ENCODE assay signal across 22 mouse cellular contexts in the genomic region with DNA sequence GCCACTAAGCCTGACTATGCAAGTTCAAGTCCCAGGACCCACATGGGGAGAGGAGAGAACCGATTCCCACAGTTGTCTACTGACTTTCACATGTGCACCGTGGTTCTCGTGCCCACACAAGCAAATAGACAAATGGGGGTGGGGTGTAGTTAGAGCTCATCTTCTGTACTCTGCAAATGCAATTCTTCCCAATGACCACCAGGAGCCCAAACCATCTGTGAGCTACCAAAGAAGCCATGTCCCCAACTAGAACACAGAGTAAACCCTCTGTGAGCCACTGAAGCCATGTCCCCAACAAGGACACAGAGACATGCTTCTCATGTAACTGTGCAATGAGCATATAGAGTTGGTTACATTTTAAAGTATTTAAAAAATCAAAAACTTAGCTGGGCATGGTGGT. TPM values are rescaled to one million over a fixed set of nuclear protein-coding genes. Genes with fewer than 3 reads are reported as not detected.
DNase-seq lines count a peak whose midpoint lies in the region; ATAC-seq and TF ChIP-seq lines count a peak whose summit lies in the region.
"Had no signal": no experiment of that assay in that cellular context is flagged by ENCODE, and none has a peak within 500 bp of the region (broad histone marks: within the 10 kb centered on the region; RNA-seq: fewer than 3 reads in every experiment).

No protein-coding gene starts in this region.

- no peaks in the 10 kb centered on the region for H3K4me1 ChIP-seq in intestine, embryonic 14.5 days (replicated peaks; ENCODE audit: control insufficient read depth, insufficient read depth, low read length)
- H3K4me1 ChIP-seq in intestine, embryonic 16.5 days (ENCODE audit: control insufficient read depth, insufficient read depth, low read length): no peaks in the 10 kb centered on the region
- H3K4me1 ChIP-seq in midbrain, postnatal 0 days (ENCODE audit: insufficient read depth, low read length): peaks cover 11% of the 10 kb centered on the region; the same call in 1 of the 2 replicates
- peaks cover 18% of the 10 kb centered on the region for H3K4me1 ChIP-seq in midbrain, embryonic 15.5 days
- H3K4me1 ChIP-seq in MEL (ENCODE audit: control insufficient read depth in 1 of 2, insufficient read depth in 2 of 2, low read length in 2 of 2): no peaks in the 10 kb centered on the region

- TF ChIP-seq EP300 in MEL (IDR thresholded peaks at IDR 0.05; ENCODE audit: low read depth in 1 of 2, low read length in 2 of 2): no peak

- peak; percentile 45 for DNase-seq in intestine, embryonic 14.5 days (ENCODE audit: low spot score)
- no peak for DNase-seq in midbrain, postnatal 0 days (ENCODE audit: low spot score)
- peak; percentile 25 for DNase-seq in MEL (ENCODE audit: low read depth, low spot score)
- DNase-seq in splenic B cell, adult 2 months (ENCODE audit: low read depth, low spot score): peak; percentile 22
- no peak for DNase-seq in spleen, postnatal 14 days (ENCODE audit: low spot score in 2 of 2)
- DNase-seq in spleen, postnatal 36 days (ENCODE audit: low spot score in 2 of 2): no peak
- DNase-seq: adrenal gland, adult 8-10 months; cerebellum, adult 11-12 months; embryo, embryonic 11 days; gastrocnemius, postnatal 10 days; heart, postnatal 4 days; kidney, postnatal 10 days; right cerebral cortex, adult 18-20 months; thymus, adult 2 months had no signal

- no peaks in the 10 kb centered on the region for H3K36me3 ChIP-seq in intestine, embryonic 14.5 days (ENCODE audit: control insufficient read depth, insufficient read depth, low read length)
- no peaks in the 10 kb centered on the region for H3K36me3 ChIP-seq in intestine, embryonic 16.5 days (ENCODE audit: control insufficient read depth, insufficient read depth, low read length)
- H3K36me3 ChIP-seq in midbrain, postnatal 0 days (ENCODE audit: insufficient read depth, low read length): no peaks in the 10 kb centered on the region
- no peaks in the 10 kb centered on the region for H3K36me3 ChIP-seq in midbrain, embryonic 15.5 days (replicated peaks)
- no peaks in the 10 kb centered on the region for H3K36me3 ChIP-seq in MEL (ENCODE audit: control insufficient read depth in 1 of 2, insufficient read depth in 2 of 2, low read length in 2 of 2)
- H3K36me3 ChIP-seq in splenic B cell, adult 2 months (ENCODE audit: control insufficient read depth, insufficient read depth, low read length, poor library complexity, severe bottlenecking): no peaks in the 10 kb centered on the region

- H3K9me3 ChIP-seq in intestine, embryonic 14.5 days (ENCODE audit: control insufficient read depth, low read length): no peaks in the 10 kb centered on the region
- H3K9me3 ChIP-seq in intestine, embryonic 16.5 days (ENCODE audit: control insufficient read depth, low read length): no peaks in the 10 kb centered on the region
- no peaks in the 10 kb centered on the region for H3K9me3 ChIP-seq in midbrain, postnatal 0 days (ENCODE audit: low read length)
- H3K9me3 ChIP-seq in midbrain, embryonic 15.5 days: no peaks in the 10 kb centered on the region
- no peaks in the 10 kb centered on the region for H3K9me3 ChIP-seq in MEL (replicated peaks; ENCODE audit: insufficient read depth, low read length)

- TF ChIP-seq RAD21 in MEL (IDR thresholded peaks at IDR 0.05; ENCODE audit: low read depth, low read length): no peak; the same call in 1 of the 2 replicates

- no peaks in the 10 kb centered on the region for H3K79me2 ChIP-seq in MEL (ENCODE audit: control insufficient read depth, insufficient read depth, low read length, poor library complexity)

- H3K9ac ChIP-seq in intestine, embryonic 14.5 days (ENCODE audit: low read length): no peak overlapping the region
- no peak overlapping the region for H3K9ac ChIP-seq in intestine, embryonic 16.5 days (ENCODE audit: low read depth, low read length)
- no peak overlapping the region for H3K9ac ChIP-seq in midbrain, postnatal 0 days (replicated peaks; ENCODE audit: low read length, poor library complexity, severe bottlenecking)
- no peak overlapping the region for H3K9ac ChIP-seq in midbrain, embryonic 15.5 days
- no peak overlapping the region for H3K9ac ChIP-seq in MEL (ENCODE audit: control insufficient read depth, low read depth, low read length, poor library complexity, severe bottlenecking)

- H3K4me3 ChIP-seq in intestine, embryonic 14.5 days (ENCODE audit: low read depth, low read length): no peak overlapping the region
- no peak overlapping the region for H3K4me3 ChIP-seq in intestine, embryonic 16.5 days (ENCODE audit: low read length)
- H3K4me3 ChIP-seq in midbrain, postnatal 0 days (ENCODE audit: low read depth, low read length): no peak overlapping the region
- no peak overlapping the region for H3K4me3 ChIP-seq in midbrain, embryonic 15.5 days
- no peak overlapping the region for H3K4me3 ChIP-seq in MEL (ENCODE audit: control insufficient read depth in 1 of 2, insufficient read depth in 1 of 2, low read depth in 2 of 2, low read length in 2 of 2)
- H3K4me3 ChIP-seq: myocyte had no signal

- no peak overlapping the region for H3K4me2 ChIP-seq in intestine, embryonic 14.5 days (ENCODE audit: low read length)
- no peak overlapping the region for H3K4me2 ChIP-seq in intestine, embryonic 16.5 days (ENCODE audit: low read depth, low read length)
- H3K4me2 ChIP-seq in midbrain, postnatal 0 days (ENCODE audit: low read depth, low read length, poor library complexity, severe bottlenecking): no peak overlapping the region
- no peak overlapping the region for H3K4me2 ChIP-seq in midbrain, embryonic 15.5 days
- H3K4me2 ChIP-seq: heart, embryonic 11.5 days; liver, embryonic 11.5 days; midbrain, embryonic 11.5 days had no signal

- no peak for ATAC-seq in intestine, embryonic 14.5 days (replicated peaks; ENCODE audit: low FRiP score, low TSS enrichment, low read depth)
- ATAC-seq in intestine, embryonic 16.5 days: no peak
- ATAC-seq in midbrain, postnatal 0 days (ENCODE audit: low FRiP score): no peak
- ATAC-seq in midbrain, embryonic 15.5 days (replicated peaks): no peak
- ATAC-seq: forebrain, embryonic 16.5 days; inflammation-experienced regulatory T-cells, adult 6 months had no signal

- WGBS in intestine, embryonic 14.5 days: 84% methylated on average over 3 of the region's 3 CpGs
- WGBS in intestine, embryonic 16.5 days: 74% methylated on average over 3 of the region's 3 CpGs
- WGBS in midbrain, postnatal 0 days: 85% methylated on average over 3 of the region's 3 CpGs
- WGBS in midbrain, embryonic 15.5 days: 87% methylated on average over 3 of the region's 3 CpGs

- no peak overlapping the region for H3K27ac ChIP-seq in intestine, embryonic 14.5 days (ENCODE audit: low read depth)
- no peak overlapping the region for H3K27ac ChIP-seq in intestine, embryonic 16.5 days (ENCODE audit: low read length)
- H3K27ac ChIP-seq in midbrain, postnatal 0 days (ENCODE audit: low read depth, low read length): no peak overlapping the region
- H3K27ac ChIP-seq in midbrain, embryonic 15.5 days: no peak overlapping the region
- H3K27ac ChIP-seq in MEL (ENCODE audit: control insufficient read depth, low read depth, low read length): no peak overlapping the region

- peak; percentile 43 for TF ChIP-seq CTCF in midbrain, postnatal 0 days (IDR thresholded peaks at IDR 0.05)
- TF ChIP-seq CTCF in MEL (IDR thresholded peaks at IDR 0.05 in 2 of 3, conservative IDR thresholded peaks at IDR 0.05 in 1 of 3; ENCODE audit: control insufficient read depth in 1 of 3, insufficient read depth in 1 of 3, low read depth in 2 of 3, low read length in 3 of 3, poor library complexity in 1 of 3, severe bottlenecking in 1 of 3): peak in 2 of 3 experiments; percentile 16 to 38; a peak in 2 of 6 replicates

- no peaks in the 10 kb centered on the region for H3K27me3 ChIP-seq in intestine, embryonic 14.5 days (replicated peaks; ENCODE audit: control insufficient read depth, insufficient read depth, low read length)
- no peaks in the 10 kb centered on the region for H3K27me3 ChIP-seq in intestine, embryonic 16.5 days (replicated peaks; ENCODE audit: control insufficient read depth, insufficient read depth, low read length)
- H3K27me3 ChIP-seq in midbrain, postnatal 0 days (ENCODE audit: insufficient read depth, low read length): no peaks in the 10 kb centered on the region
- no peaks in the 10 kb centered on the region for H3K27me3 ChIP-seq in midbrain, embryonic 15.5 days (replicated peaks)
- H3K27me3 ChIP-seq in MEL (ENCODE audit: control insufficient read depth in 1 of 2, insufficient read depth in 2 of 2, low read length in 2 of 2): peaks cover 0 to 3% of the 10 kb centered on the region in 2 experiments; a peak in 2 of 4 replicates
- no peaks in the 10 kb centered on the region for H3K27me3 ChIP-seq in splenic B cell, adult 2 months (ENCODE audit: control insufficient read depth, insufficient read depth, low read length, poor library complexity, severe bottlenecking)

- TF ChIP-seq POLR2A in MEL (IDR thresholded peaks at IDR 0.05; ENCODE audit: control insufficient read depth in 1 of 2, insufficient read depth in 1 of 2, low read depth in 1 of 2, low read length in 2 of 2, poor library complexity in 1 of 2): no peak

TF ChIP-seq in MEL, 35 proteins besides CTCF, POLR2A, EP300 and RAD21:
- TF ChIP-seq MEF2A (IDR thresholded peaks at IDR 0.05; ENCODE audit: extremely low read depth, insufficient replicate concordance, low read depth, low read length, poor library complexity, severe bottlenecking) (no peak), POLR2AphosphoS2 (IDR thresholded peaks at IDR 0.05; ENCODE audit: low read length) (no peak), SMC3 (IDR thresholded peaks at IDR 0.05; ENCODE audit: low read depth, low read length) (peak; percentile 13; the same call in 1 of the 2 replicates), GATA1 (IDR thresholded peaks at IDR 0.05; ENCODE audit: low read depth, low read length) (no peak), ELF1 (IDR thresholded peaks at IDR 0.05; ENCODE audit: low read depth, low read length) (no peak), MYB (IDR thresholded peaks at IDR 0.05; ENCODE audit: low read depth, low read length) (no peak), ZMIZ1 (IDR thresholded peaks at IDR 0.05; ENCODE audit: low read depth, low read length) (no peak)
TF ChIP-seq in MEL: peak in this region for 1.

RNA-seq across cellular contexts. Expression of gene Slc35c1, which starts 43.1 kb away (rescaled TPM):
- 26.8 and 30.2 TPM in 2 replicates for polyA plus RNA-seq in intestine, embryonic 14.5 days (2014; fragmentation: Nextera tagmentation; extraction: Ambion mirVana)
- 57.6 and 62.3 TPM in 2 replicates for polyA plus RNA-seq in intestine, embryonic 16.5 days (2015; fragmentation: Nextera tagmentation; extraction: Ambion mirVana)
- 8.9 and 18.6 TPM in 2 replicates for total RNA-seq in midbrain, postnatal 0 days (2014; rRNA removed)
- polyA plus RNA-seq in midbrain, postnatal 0 days (2015; fragmentation: Nextera tagmentation; extraction: Ambion mirVana): 16.8 and 18.8 TPM in 2 replicates
- 14.4 and 17.4 TPM in 2 replicates for polyA plus RNA-seq in midbrain, embryonic 15.5 days (2015; fragmentation: Nextera tagmentation; extraction: Ambion mirVana)
- total RNA-seq in MEL (2012; rRNA removed): 14.4 and 16.8 TPM in 2 replicates
- polyA plus RNA-seq in MEL (2012; ENCODE audit: insufficient read depth in 1 of 2, insufficient read length in 2 of 2, low read depth in 1 of 2, low replicate concordance in 2 of 2, missing spikeins in 1 of 2): 10 to 100 TPM in 1 of 2 experiments, not detected in 1; 64.5 TPM

Comparison
In these comparisons a context has a peak if more than half of its experiments do, and no peak if none do; other contexts are left out.
1. DNase-seq: peak in intestine, embryonic 14.5 days (single experiment), MEL (single experiment) and splenic B cell, adult 2 months (single experiment); none in midbrain, postnatal 0 days (single experiment), spleen, postnatal 14 days (0 of 2) and spleen, postnatal 36 days (0 of 2).